Mouse (Mus musculus): ENCODE measurements around the gene Clip2. TPM values are rescaled to one million over a fixed set of nuclear protein-coding genes. Genes with fewer than 3 reads are reported as not detected.

Gene Clip2
- polyA plus RNA-seq (2015; fragmentation: Nextera tagmentation; extraction: Ambion mirVana), result 1.4 TPM in 2 replicates

- peaks cover 2% of the 10 kb centered on the region; the same call in 1 of the 2 replicates for H3K27me3 ChIP-seq (ENCODE audit: control insufficient read depth, insufficient read depth, low read length)
- peak within 1 kb of the TSS; percentile 84 for H3K4me2 ChIP-seq (ENCODE audit: low read depth, low read length)
- H3K36me3 ChIP-seq (ENCODE audit: control insufficient read depth, insufficient read depth), result no peaks in the 10 kb centered on the region
- H3K4me1 ChIP-seq (ENCODE audit: control insufficient read depth, insufficient read depth, low read length), result peaks cover 19% of the 10 kb centered on the region
- peak; percentile 93 for ATAC-seq (replicated peaks; ENCODE audit: extremely low read depth, insufficient read depth, low FRiP score)
- H3K9ac ChIP-seq (ENCODE audit: low read length), result peak within 1 kb of the TSS; percentile 92
- peak within 1 kb of the TSS; percentile 93 for H3K27ac ChIP-seq (ENCODE audit: low read length)
- WGBS, result 1% methylated on average over 60 of the region's 61 CpGs
- peak within 1 kb of the TSS; percentile 89 for H3K4me3 ChIP-seq (ENCODE audit: low read length)
- H3K9me3 ChIP-seq (replicated peaks; ENCODE audit: control insufficient read depth, low read length), result no peaks in the 10 kb centered on the region
Observed at GRCm38 (mm10) chr5:134552110-134552972, at the start of gene Clip2. Gene Clip2, minus strand, starts transcription at chr5:134552434.

GRCm38 (mm10) chr5:134597711-134598110 lies 45.5 kb upstream of the Clip2 start:
- H3K27ac ChIP-seq (ENCODE audit: low read length), result no peak overlapping the region
- H3K9ac ChIP-seq (ENCODE audit: low read length), result 0 out of 2 replicates have a peak overlapping the region, but pooled peaks have one; percentile 16
- H3K9me3 ChIP-seq (replicated peaks; ENCODE audit: control insufficient read depth, low read length), result no peaks in the 10 kb centered on the region
- H3K4me1 ChIP-seq (ENCODE audit: control insufficient read depth, insufficient read depth, low read length), result no peaks in the 10 kb centered on the region
- ATAC-seq (replicated peaks; ENCODE audit: extremely low read depth, insufficient read depth, low FRiP score), result no peak
- no peaks in the 10 kb centered on the region for H3K27me3 ChIP-seq (ENCODE audit: control insufficient read depth, insufficient read depth, low read length)
- peaks cover 41% of the 10 kb centered on the region for H3K36me3 ChIP-seq (ENCODE audit: control insufficient read depth, insufficient read depth)
- no peak overlapping the region for H3K4me3 ChIP-seq (ENCODE audit: low read length)
- H3K4me2 ChIP-seq (ENCODE audit: low read depth, low read length), result no peak overlapping the region
- WGBS, result 78% methylated on average over 10 of the region's 10 CpGs

GRCm38 (mm10) chr5:134593093-134593492 lies 40.9 kb upstream of the Clip2 start:
- no peaks in the 10 kb centered on the region for H3K9me3 ChIP-seq (replicated peaks; ENCODE audit: control insufficient read depth, low read length)
- no peak overlapping the region for H3K4me2 ChIP-seq (ENCODE audit: low read depth, low read length)
- H3K4me3 ChIP-seq (ENCODE audit: low read length), result no peak overlapping the region
- H3K36me3 ChIP-seq (ENCODE audit: control insufficient read depth, insufficient read depth), result peaks cover 37% of the 10 kb centered on the region
- H3K27me3 ChIP-seq (ENCODE audit: control insufficient read depth, insufficient read depth, low read length), result no peaks in the 10 kb centered on the region
- peaks cover 5% of the 10 kb centered on the region; the same call in 1 of the 2 replicates for H3K4me1 ChIP-seq (ENCODE audit: control insufficient read depth, insufficient read depth, low read length)
- H3K9ac ChIP-seq (ENCODE audit: low read length), result no peak overlapping the region
- no peak for ATAC-seq (replicated peaks; ENCODE audit: extremely low read depth, insufficient read depth, low FRiP score)
- 64% methylated on average over 9 of the region's 9 CpGs for WGBS
- no peak overlapping the region for H3K27ac ChIP-seq (ENCODE audit: low read length)

- Histone ChIP-seq H3K4me1 (ENCODE audit: control insufficient read depth, insufficient read depth, low read length) (peaks cover 5% of the 10 kb centered on the region; the same call in 1 of the 2 replicates), H3K27me3 (ENCODE audit: control insufficient read depth, insufficient read depth, low read length) (no peaks in the 10 kb centered on the region), H3K4me2 (ENCODE audit: low read depth, low read length) (no peak overlapping the region), H3K27ac (ENCODE audit: low read length) (no peak overlapping the region), H3K4me3 (ENCODE audit: low read length) (no peak overlapping the region), H3K9ac (ENCODE audit: low read length) (no peak overlapping the region), H3K36me3 (ENCODE audit: control insufficient read depth, insufficient read depth) (peaks cover 28% of the 10 kb centered on the region), H3K9me3 (replicated peaks; ENCODE audit: control insufficient read depth, low read length) (no peaks in the 10 kb centered on the region)
- ATAC-seq (replicated peaks; ENCODE audit: extremely low read depth, insufficient read depth, low FRiP score), result peak; percentile 53; the same call in 1 of the 2 replicates
- WGBS, result 62% methylated on average over 11 of the region's 11 CpGs
Observed at GRCm38 (mm10) chr5:134592026-134592581, 39.9 kb upstream of the Clip2 start.

- H3K27me3 ChIP-seq (ENCODE audit: control insufficient read depth, insufficient read depth, low read length), result no peaks in the 10 kb centered on the region
- ATAC-seq (replicated peaks; ENCODE audit: extremely low read depth, insufficient read depth, low FRiP score), result no peak
- no peak overlapping the region for H3K27ac ChIP-seq (ENCODE audit: low read length)
- H3K9ac ChIP-seq (ENCODE audit: low read length), result no peak overlapping the region
- no peak overlapping the region for H3K4me2 ChIP-seq (ENCODE audit: low read depth, low read length)
- no peak overlapping the region for H3K4me3 ChIP-seq (ENCODE audit: low read length)
- H3K36me3 ChIP-seq (ENCODE audit: control insufficient read depth, insufficient read depth), result peaks cover 19% of the 10 kb centered on the region
- 78% methylated on average over 3 of the region's 3 CpGs for WGBS
- no peaks in the 10 kb centered on the region for H3K9me3 ChIP-seq (replicated peaks; ENCODE audit: control insufficient read depth, low read length)
- H3K4me1 ChIP-seq (ENCODE audit: control insufficient read depth, insufficient read depth, low read length), result peaks cover 5% of the 10 kb centered on the region; the same call in 1 of the 2 replicates
Observed at GRCm38 (mm10) chr5:134589900-134590299, 37.7 kb upstream of the Clip2 start.

GRCm38 (mm10) chr5:134584798-134585197 lies 32.6 kb upstream of the Clip2 start:
- 80% methylated on average over 5 of the region's 5 CpGs for WGBS

GRCm38 (mm10) chr5:134583884-134584213 lies 31.6 kb upstream of the Clip2 start:
- ATAC-seq (replicated peaks; ENCODE audit: extremely low read depth, insufficient read depth, low FRiP score), result no peak
- no peak overlapping the region for H3K4me3 ChIP-seq (ENCODE audit: low read length)
- H3K9me3 ChIP-seq (replicated peaks; ENCODE audit: control insufficient read depth, low read length), result no peaks in the 10 kb centered on the region
- peak overlapping the region; percentile 94 for H3K4me2 ChIP-seq (ENCODE audit: low read depth, low read length)
- no peak overlapping the region for H3K9ac ChIP-seq (ENCODE audit: low read length)
- peaks cover 5% of the 10 kb centered on the region; the same call in 1 of the 2 replicates for H3K36me3 ChIP-seq (ENCODE audit: control insufficient read depth, insufficient read depth)
- no peaks in the 10 kb centered on the region for H3K27me3 ChIP-seq (ENCODE audit: control insufficient read depth, insufficient read depth, low read length)
- no peak overlapping the region for H3K27ac ChIP-seq (ENCODE audit: low read length)
- 68% methylated on average over 3 of the region's 3 CpGs for WGBS
- H3K4me1 ChIP-seq (ENCODE audit: control insufficient read depth, insufficient read depth, low read length), result peaks cover 8% of the 10 kb centered on the region; the same call in 1 of the 2 replicates

More at GRCm38 (mm10) chr5:134584798-134585197, 32.6 kb upstream of the Clip2 start:
- H3K4me3 ChIP-seq (ENCODE audit: low read length), result no peak overlapping the region
- ATAC-seq (replicated peaks; ENCODE audit: extremely low read depth, insufficient read depth, low FRiP score), result no peak
- H3K9me3 ChIP-seq (replicated peaks; ENCODE audit: control insufficient read depth, low read length), result no peaks in the 10 kb centered on the region
- no peak overlapping the region for H3K4me2 ChIP-seq (ENCODE audit: low read depth, low read length)
- H3K36me3 ChIP-seq (ENCODE audit: control insufficient read depth, insufficient read depth), result peaks cover 6% of the 10 kb centered on the region; the same call in 1 of the 2 replicates
- no peaks in the 10 kb centered on the region for H3K27me3 ChIP-seq (ENCODE audit: control insufficient read depth, insufficient read depth, low read length)
- H3K27ac ChIP-seq (ENCODE audit: low read length), result no peak overlapping the region
- peaks cover 8% of the 10 kb centered on the region; the same call in 1 of the 2 replicates for H3K4me1 ChIP-seq (ENCODE audit: control insufficient read depth, insufficient read depth, low read length)
- no peak overlapping the region for H3K9ac ChIP-seq (ENCODE audit: low read length)

GRCm38 (mm10) chr5:134583006-134583883 lies 31.0 kb upstream of the Clip2 start:
- 29% methylated on average over 15 of the region's 15 CpGs for WGBS
- Histone ChIP-seq H3K27me3 (ENCODE audit: control insufficient read depth, insufficient read depth, low read length) (no peaks in the 10 kb centered on the region), H3K4me2 (ENCODE audit: low read depth, low read length) (peak overlapping the region; percentile 94), H3K9me3 (replicated peaks; ENCODE audit: control insufficient read depth, low read length) (no peaks in the 10 kb centered on the region), H3K9ac (ENCODE audit: low read length) (peak overlapping the region; percentile 96), H3K4me1 (ENCODE audit: control insufficient read depth, insufficient read depth, low read length) (peaks cover 8% of the 10 kb centered on the region; the same call in 1 of the 2 replicates), H3K36me3 (ENCODE audit: control insufficient read depth, insufficient read depth) (0 out of 2 replicates have a peak, but pooled peaks cover 3% of the 10 kb centered on the region), H3K4me3 (ENCODE audit: low read length) (peak overlapping the region; percentile 99), H3K27ac (ENCODE audit: low read length) (0 out of 2 replicates have a peak overlapping the region, but pooled peaks have one; percentile 37)
- no peak for ATAC-seq (replicated peaks; ENCODE audit: extremely low read depth, insufficient read depth, low FRiP score)
